Mouse (Mus musculus) neural tube, embryonic 14.5 days (tissue): ENCODE measurements around the gene Slc50a1. TPM values are rescaled to one million over a fixed set of nuclear protein-coding genes. Genes with fewer than 3 reads are reported as not detected.
A peak's percentile ranks its signal among the peaks of the same experiment; 100 is the strongest.

ENCODE experiments used
- ATAC-seq: fragments of 200-750 bp; cut with Nextera tagmentation; 2 replicates; pipeline ENCODE4 v1.8.0; 2017; ENCODE audit warnings: low read depth, mild to moderate bottlenecking, moderate TSS enrichment, moderate library complexity
- H3K27ac ChIP-seq: fragments of 300-500 bp; sonication (generic); 2 replicates; pipeline ENCODE4 v1.5.1; 2014; ENCODE audit warnings: low read depth, mild to moderate bottlenecking, control low read depth, low read length, moderate library complexity, mixed read lengths
- H3K27me3 ChIP-seq: fragments of 300-500 bp; sonication (generic); 2 replicates; pipeline ENCODE4 v1.6.1; 2014; ENCODE audit warnings: low read length; ENCODE audit not compliant: control insufficient read depth, insufficient read depth
- H3K36me3 ChIP-seq: fragments of 300-500 bp; sonication (generic); 2 replicates; pipeline ENCODE4 v1.6.1; 2014; ENCODE audit warnings: low read length, mixed read lengths; ENCODE audit not compliant: control insufficient read depth, insufficient read depth
- H3K4me1 ChIP-seq: fragments of 300-500 bp; sonication (generic); 2 replicates; pipeline ENCODE4 v1.6.1; 2014; ENCODE audit warnings: low read length; ENCODE audit not compliant: control insufficient read depth, insufficient read depth
- H3K4me2 ChIP-seq: fragments of 300-500 bp; sonication (generic); 2 replicates; pipeline ENCODE4 v1.6.1; 2014; ENCODE audit warnings: mild to moderate bottlenecking, low read depth, low read length, control low read depth
- H3K4me3 ChIP-seq: fragments of 300-500 bp; sonication (generic); 2 replicates; pipeline ENCODE4 v1.5.1; 2014; ENCODE audit warnings: low read depth, low read length, control low read depth, mixed read lengths
- H3K9ac ChIP-seq: fragments of 300-500 bp; sonication (generic); replicated peaks from 2 replicates; pipeline ENCODE4 v1.6.1; 2014; ENCODE audit warnings: low read depth, mild to moderate bottlenecking, control low read depth, low read length, mixed read lengths
- H3K9me3 ChIP-seq: fragments of 300-500 bp; sonication (generic); 2 replicates; pipeline ENCODE4 v1.6.1; 2016; ENCODE audit warnings: low read length; ENCODE audit not compliant: control insufficient read depth
- WGBS: fragments of 180-500 bp; shearing (Covaris S2); extraction: QIAGEN DNeasy Blood & Tissue Kit; methylation state at CpG from one replicate; pipeline ENCODE4 v1.1.7; 2014; 5-methylcytosine and 5-hydroxymethylcytosine counted together
- polyA plus RNA-seq: library from polyadenylated mRNA; unstranded; fragments of >200 nt; fragmentation: Nextera tagmentation; extraction: Ambion mirVana; gene quantifications from 2 replicates; pipeline ENCODE4 v1.2.1, GENCODE M21; 2014

Slc50a1 gene
- polyA plus RNA-seq, 1 experiment from 2014 or later, result 36.7 TPM

DNA sequence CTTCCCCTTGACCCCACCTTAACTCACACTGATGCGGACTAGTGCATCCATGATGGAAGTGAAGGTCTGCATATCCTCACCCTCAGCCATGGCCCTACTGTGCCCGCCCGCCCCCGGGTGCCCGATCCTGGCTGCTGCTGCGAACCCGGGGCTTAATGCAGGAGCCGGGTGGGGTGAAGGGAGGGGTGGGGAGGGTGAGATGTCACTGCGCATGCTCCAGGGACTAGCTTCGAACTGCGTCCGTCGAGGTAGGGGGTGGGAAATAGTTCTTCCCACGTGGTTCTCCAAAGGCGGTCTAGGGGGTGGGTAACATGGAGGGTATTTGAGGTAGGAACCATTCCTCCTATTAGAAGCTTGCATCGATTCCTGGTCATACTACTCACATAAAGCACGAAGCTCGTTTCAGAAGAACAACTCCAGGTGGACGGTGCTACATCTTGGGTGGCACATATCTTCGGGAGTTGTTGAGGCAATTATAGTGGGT lies 24.6 kb downstream of the Slc50a1 start, which contains the start of gene Krtcap2:
Gene Krtcap2 (plus strand): TSS at position 279 of the 484 bp plus-strand sequence.
- WGBS, result 3% methylated on average over 20 of the region's 20 CpGs
- H3K27ac ChIP-seq, result peak within 1 kb of the TSS; percentile 94
- H3K27me3 ChIP-seq, result no peaks in the 10 kb centered on the region
- peak within 1 kb of the TSS; percentile 93 for H3K4me2 ChIP-seq
- peak within 1 kb of the TSS; percentile 42 for H3K4me3 ChIP-seq
- peak within 1 kb of the TSS; percentile 70 for H3K9ac ChIP-seq
- ATAC-seq, result peak; percentile 52
- H3K36me3 ChIP-seq, result peaks cover 13% of the 10 kb centered on the region
- no peaks in the 10 kb centered on the region for H3K9me3 ChIP-seq
- peaks cover 25% of the 10 kb centered on the region for H3K4me1 ChIP-seq

DNA sequence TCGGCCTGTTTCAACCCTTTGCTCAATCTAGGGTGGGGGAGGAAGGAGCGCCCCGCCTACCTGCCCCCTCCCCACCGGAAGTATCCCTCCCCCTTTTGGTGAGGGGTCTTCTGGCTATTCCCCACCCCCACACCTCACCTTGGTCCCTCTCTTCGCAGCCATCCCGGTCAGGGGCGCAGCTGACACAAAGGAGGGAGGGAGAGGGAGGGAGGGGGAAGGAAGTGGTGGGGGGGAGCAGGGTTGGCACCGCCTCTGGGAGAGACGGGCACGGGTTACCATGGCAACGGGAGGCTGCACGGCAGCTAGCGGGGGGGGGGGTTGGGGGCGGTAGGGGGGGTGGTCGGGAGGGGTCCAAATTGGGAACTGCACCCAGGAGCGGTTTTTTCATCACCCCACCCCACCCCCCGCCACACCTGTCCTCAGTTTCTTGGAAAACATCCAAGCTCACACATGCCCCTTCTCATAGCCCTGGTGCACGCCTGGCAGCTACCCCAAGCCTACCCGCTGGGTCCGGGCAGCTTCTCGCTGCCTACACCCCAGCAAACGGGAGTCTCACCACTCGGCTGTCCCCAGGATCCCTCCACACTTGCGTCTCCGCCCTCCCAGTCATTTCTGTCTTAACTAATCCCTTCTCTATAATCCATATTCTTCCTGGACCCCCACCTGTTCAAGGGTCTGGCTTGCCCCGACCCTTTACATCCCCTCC lies 25.2 kb downstream of the Slc50a1 start:
- peak overlapping the region; percentile 93 for H3K4me2 ChIP-seq
- WGBS, result under 1% methylated on average over 19 of the region's 26 CpGs
- peak; percentile 64 for ATAC-seq
- no peaks in the 10 kb centered on the region for H3K9me3 ChIP-seq
- peak overlapping the region; percentile 94 for H3K27ac ChIP-seq
- peak overlapping the region; percentile 42 for H3K4me3 ChIP-seq
- H3K27me3 ChIP-seq, result no peaks in the 10 kb centered on the region
- peaks cover 25% of the 10 kb centered on the region for H3K4me1 ChIP-seq
- H3K9ac ChIP-seq, result peak overlapping the region; percentile 70
- H3K36me3 ChIP-seq, result peaks cover 18% of the 10 kb centered on the region

DNA sequence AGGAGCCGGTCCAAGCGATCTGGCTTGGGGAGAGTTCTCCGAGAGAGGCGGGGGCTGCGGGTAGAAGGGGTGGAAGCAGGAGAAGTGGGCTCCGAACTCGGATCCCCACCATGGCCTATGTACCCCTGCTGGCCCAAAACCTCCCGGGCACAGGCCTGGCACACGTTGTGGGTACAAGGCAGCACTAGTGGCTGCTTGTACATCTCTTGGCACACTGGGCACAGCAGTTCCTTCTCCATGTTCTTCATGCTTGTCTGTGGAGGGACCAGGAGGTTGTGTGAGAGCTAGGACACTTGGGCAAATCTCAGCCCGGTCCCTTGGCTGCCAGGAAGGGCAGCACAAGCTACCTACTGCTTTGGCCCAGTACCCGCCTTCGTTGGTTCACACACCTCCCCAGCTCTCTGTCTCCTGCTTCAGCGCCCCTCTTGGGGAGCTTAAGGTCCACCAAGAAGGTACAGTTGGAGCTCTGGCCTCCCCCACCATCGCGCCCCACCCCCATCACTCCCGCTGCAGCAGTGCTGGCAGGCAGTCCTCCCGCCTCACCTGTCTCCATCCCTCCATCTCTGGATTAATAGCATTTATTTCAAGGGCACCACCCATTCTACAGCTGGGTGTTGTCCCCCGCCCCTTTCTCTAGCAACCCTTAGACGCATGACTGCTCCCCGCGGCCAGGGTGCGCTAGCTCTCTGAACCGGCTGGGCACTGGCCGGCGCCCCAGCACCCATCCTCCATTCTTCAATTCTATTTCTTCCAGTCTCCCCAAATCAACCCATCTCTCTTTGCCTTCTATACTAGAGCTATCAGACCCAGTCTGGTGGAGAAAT lies 26.0 kb downstream of the Slc50a1 start:
- no peaks in the 10 kb centered on the region for H3K27me3 ChIP-seq
- H3K36me3 ChIP-seq, result peaks cover 24% of the 10 kb centered on the region
- H3K4me1 ChIP-seq, result peaks cover 25% of the 10 kb centered on the region
- H3K4me2 ChIP-seq, result peak overlapping the region; percentile 93
- H3K4me3 ChIP-seq, result peak overlapping the region; percentile 42
- ATAC-seq, result peak; percentile 31
- WGBS, result 13% methylated on average over 25 of the region's 25 CpGs
- no peaks in the 10 kb centered on the region for H3K9me3 ChIP-seq
- peak overlapping the region; percentile 94 for H3K27ac ChIP-seq
- peak overlapping the region; percentile 70 for H3K9ac ChIP-seq

DNA sequence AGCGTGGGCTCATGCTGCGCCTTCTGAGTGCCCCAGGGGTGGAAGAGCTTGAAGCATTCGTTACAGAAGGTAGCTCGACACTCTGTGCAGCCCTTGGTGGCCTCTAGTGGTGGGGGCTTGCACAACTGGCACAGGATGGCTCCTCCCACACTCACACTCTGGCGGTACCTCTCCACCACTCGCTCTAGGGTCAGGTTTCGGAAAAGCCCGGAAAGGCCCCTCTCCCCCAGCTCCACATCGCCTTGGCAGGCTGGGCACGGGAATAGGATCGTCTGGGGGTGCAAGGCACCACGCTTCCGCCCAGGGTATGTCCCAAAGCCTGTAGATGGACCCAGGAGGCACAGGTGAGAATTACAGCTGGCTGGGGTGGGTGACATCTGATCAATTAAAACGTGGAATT lies 26.8 kb downstream of the Slc50a1 start:
- Histone ChIP-seq H3K27ac (peak overlapping the region; percentile 28; the same call in 1 of the 2 replicates), H3K4me2 (peak overlapping the region; percentile 93), H3K4me1 (peaks cover 25% of the 10 kb centered on the region), H3K9me3 (no peaks in the 10 kb centered on the region), H3K4me3 (peak overlapping the region; percentile 42), H3K36me3 (peaks cover 31% of the 10 kb centered on the region), H3K27me3 (no peaks in the 10 kb centered on the region), H3K9ac (peak overlapping the region; percentile 70)
- 9% methylated on average over 14 of the region's 14 CpGs for WGBS
- peak; percentile 5; the same call in 1 of the 2 replicates for ATAC-seq

DNA sequence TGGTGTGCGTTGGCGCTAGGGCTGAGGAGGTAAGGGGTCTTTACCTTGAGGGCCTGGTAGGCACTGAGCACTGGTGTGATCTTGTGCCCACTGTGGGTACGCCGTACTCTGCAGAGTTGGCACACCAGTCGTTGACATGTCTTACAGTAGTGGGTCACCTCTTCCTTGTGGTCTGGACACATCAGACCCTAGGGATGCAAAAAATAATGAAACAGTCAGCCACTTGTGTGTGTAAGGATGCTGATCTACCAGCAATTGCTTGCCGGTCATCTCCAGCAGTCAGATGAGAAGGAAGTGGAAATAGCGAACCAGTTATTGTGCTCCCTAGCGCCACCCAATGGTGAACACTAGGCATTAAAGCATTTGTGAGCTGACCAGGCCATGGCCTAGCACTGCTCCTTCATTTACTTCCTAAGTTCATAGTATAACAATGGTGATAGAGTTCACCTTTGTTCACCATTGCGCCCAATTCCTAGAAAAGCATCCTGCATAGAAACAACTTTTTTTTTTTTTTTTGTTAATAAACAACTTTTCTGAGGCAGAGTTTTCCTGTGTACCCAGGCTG lies 28.0 kb downstream of the Slc50a1 start:
- Histone ChIP-seq H3K9ac (no peak overlapping the region), H3K4me3 (no peak overlapping the region), H3K27me3 (no peaks in the 10 kb centered on the region), H3K9me3 (no peaks in the 10 kb centered on the region), H3K36me3 (peaks cover 43% of the 10 kb centered on the region), H3K4me1 (peaks cover 22% of the 10 kb centered on the region), H3K4me2 (peak overlapping the region; percentile 93; the same call in 1 of the 2 replicates), H3K27ac (no peak overlapping the region)
- ATAC-seq, result no peak
- WGBS, result 76% methylated on average over 9 of the region's 9 CpGs

DNA sequence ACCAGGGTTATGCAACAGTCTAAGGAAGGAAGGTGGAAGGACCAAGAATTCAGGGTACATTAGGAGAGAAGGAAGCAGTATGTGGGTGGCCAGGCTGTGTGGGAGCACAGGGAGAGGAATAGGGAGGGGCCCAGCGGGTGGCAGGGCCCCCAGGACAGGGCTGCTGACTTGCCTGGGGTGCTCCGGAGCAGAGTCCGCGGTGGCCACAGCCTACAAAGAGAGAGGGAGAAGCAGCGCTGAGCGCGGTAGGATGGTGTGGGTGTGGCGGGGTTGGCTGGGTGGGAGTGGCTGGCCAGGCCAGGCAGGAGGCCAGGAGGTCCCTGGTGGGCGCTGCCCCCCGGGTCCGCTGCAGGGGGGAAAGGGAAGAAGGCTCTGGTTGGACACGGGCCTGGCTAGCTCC lies 31.9 kb downstream of the Slc50a1 start:
- peaks cover 11% of the 10 kb centered on the region for H3K4me1 ChIP-seq
- no peak overlapping the region for H3K27ac ChIP-seq
- H3K36me3 ChIP-seq, result peaks cover 77% of the 10 kb centered on the region
- no peak overlapping the region for H3K4me2 ChIP-seq
- WGBS, result 62% methylated on average over 5 of the region's 12 CpGs
- no peak for ATAC-seq
- H3K27me3 ChIP-seq, result no peaks in the 10 kb centered on the region
- no peak overlapping the region for H3K9ac ChIP-seq
- no peak overlapping the region for H3K4me3 ChIP-seq
- H3K9me3 ChIP-seq, result no peaks in the 10 kb centered on the region

DNA sequence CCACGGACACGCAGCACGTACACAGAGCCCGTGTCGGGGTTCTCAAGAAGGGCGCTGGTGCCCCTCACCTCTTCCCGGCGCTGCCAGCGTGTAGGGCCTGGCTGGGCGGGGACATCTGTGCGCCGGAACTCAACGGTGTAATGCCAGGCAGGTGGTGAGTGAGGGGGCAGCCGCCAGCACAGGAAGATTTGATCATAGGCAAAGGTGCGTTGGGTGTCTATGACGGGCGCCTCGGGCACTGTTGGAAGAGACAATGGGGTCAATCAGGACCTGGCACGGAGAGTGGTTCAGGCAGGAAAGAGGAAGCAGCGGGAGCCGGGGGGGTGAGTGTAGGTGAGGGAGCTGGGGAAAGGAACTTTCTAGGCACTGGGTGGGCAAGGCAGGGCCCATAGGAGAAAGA lies 32.7 kb downstream of the Slc50a1 start:
- ATAC-seq, result no peak
- H3K36me3 ChIP-seq, result peaks cover 76% of the 10 kb centered on the region
- H3K4me3 ChIP-seq, result no peak overlapping the region
- no peaks in the 10 kb centered on the region for H3K9me3 ChIP-seq
- H3K4me2 ChIP-seq, result no peak overlapping the region
- no peaks in the 10 kb centered on the region for H3K27me3 ChIP-seq
- H3K4me1 ChIP-seq, result peaks cover 3% of the 10 kb centered on the region; the same call in 1 of the 2 replicates
- 93% methylated on average over 21 of the region's 21 CpGs for WGBS
- H3K27ac ChIP-seq, result no peak overlapping the region
- no peak overlapping the region for H3K9ac ChIP-seq

DNA sequence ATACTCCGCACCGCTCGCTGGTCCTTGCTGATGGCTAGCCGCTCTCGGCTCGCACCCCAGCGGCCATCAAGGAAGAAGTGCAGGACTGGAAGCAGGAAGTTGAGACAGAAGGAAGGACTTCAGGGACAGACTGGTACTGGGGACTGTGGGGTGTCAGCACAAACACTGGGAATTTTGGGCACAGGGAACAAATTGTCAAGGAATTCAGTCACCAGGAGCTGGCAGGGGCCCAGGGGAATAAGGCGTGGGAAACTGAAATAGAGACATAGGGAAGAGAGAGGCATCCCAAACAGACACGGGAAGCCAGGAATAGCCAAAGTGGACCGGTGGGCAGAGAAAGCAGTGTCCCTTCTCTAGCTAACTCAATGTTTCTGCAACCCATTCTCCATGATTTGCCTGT lies 33.9 kb downstream of the Slc50a1 start:
- WGBS, result 95% methylated on average over 10 of the region's 10 CpGs
- no peak overlapping the region for H3K4me2 ChIP-seq
- no peak overlapping the region for H3K9ac ChIP-seq
- H3K27ac ChIP-seq, result no peak overlapping the region
- H3K4me3 ChIP-seq, result no peak overlapping the region
- ATAC-seq, result no peak
- H3K9me3 ChIP-seq, result no peaks in the 10 kb centered on the region
- H3K27me3 ChIP-seq, result no peaks in the 10 kb centered on the region
- no peaks in the 10 kb centered on the region for H3K4me1 ChIP-seq
- peaks cover 69% of the 10 kb centered on the region for H3K36me3 ChIP-seq
